Mouse (Mus musculus): ENCODE data around the gene Sema5a. TPM values are rescaled to one million over a fixed set of nuclear protein-coding genes. Genes with fewer than 3 reads are reported as not detected.
A peak's percentile ranks its signal among the peaks of the same experiment; 100 is the strongest.

Sema5a gene
- total RNA-seq, 2 experiments from 2014 or later, result 2.4 to 3.0 TPM

GRCm38 (mm10) chr15:32423061-32423460, 178.5 kb downstream of the Sema5a start:
- intact Hi-C loops (cut with DNase I), result no loop called here
- DNase-seq, result no peak

GRCm38 (mm10) chr15:32427188-32427924, 182.7 kb downstream of the Sema5a start:
- no peak for DNase-seq
- intact Hi-C loops (cut with DNase I), result no loop called here

- DNase-seq, result no peak
- intact Hi-C loops (cut with DNase I), result loop anchor here (10.0 kb wide), 1 partner anchor 758 kb away; no protein-coding TSS in a partner anchor
Measured at GRCm38 (mm10) chr15:32432927-32433832, 188.6 kb downstream of the Sema5a start.

GRCm38 (mm10) chr15:32433833-32434155, 189.2 kb downstream of the Sema5a start:
- no peak for DNase-seq
- intact Hi-C loops (cut with DNase I), result loop anchor here (10.0 kb wide), 1 partner anchor 759 kb away; no protein-coding TSS in a partner anchor

- intact Hi-C loops (cut with DNase I), result loop anchor here (10.0 kb wide), 1 partner anchor 759 kb away; no protein-coding TSS in a partner anchor
Measured at GRCm38 (mm10) chr15:32434274-32434673, 189.7 kb downstream of the Sema5a start.

GRCm38 (mm10) chr15:32437654-32438053, 193.0 kb downstream of the Sema5a start:
- intact Hi-C loops (cut with DNase I), result loop anchor here (1.0 to 10.0 kb wide), 2 partner anchors 191 to 763 kb away; no protein-coding TSS in a partner anchor
- peak; percentile 48 to 59 for DNase-seq

More at GRCm38 (mm10) chr15:32434274-32434673, 189.7 kb downstream of the Sema5a start:
- no peak for DNase-seq

GRCm38 (mm10) chr15:32442745-32443144, 198.1 kb downstream of the Sema5a start:
- no peak for DNase-seq
- intact Hi-C loops (cut with DNase I), result no loop called here

GRCm38 (mm10) chr15:32447558-32448349, 203.1 kb downstream of the Sema5a start:
- no peak for DNase-seq
- intact Hi-C loops (cut with DNase I), result no loop called here

- no peak for DNase-seq
- intact Hi-C loops (cut with DNase I), result no loop called here
Measured at GRCm38 (mm10) chr15:32459046-32459445, 214.4 kb downstream of the Sema5a start.

GRCm38 (mm10) chr15:32460238-32460637, 215.6 kb downstream of the Sema5a start:
- no peak for DNase-seq
- intact Hi-C loops (cut with DNase I), result no loop called here

GRCm38 (mm10) chr15:32471480-32472050, 227.0 kb downstream of the Sema5a start:
- intact Hi-C loops (cut with DNase I), result no loop called here

GRCm38 (mm10) chr15:32480747-32481146, 236.1 kb downstream of the Sema5a start:
- no peak for DNase-seq
- intact Hi-C loops (cut with DNase I), result no loop called here

More at GRCm38 (mm10) chr15:32471480-32472050, 227.0 kb downstream of the Sema5a start:
- DNase-seq, result no peak

- intact Hi-C loops (cut with DNase I), result no loop called here
- no peak for DNase-seq
Measured at GRCm38 (mm10) chr15:32485064-32485964, 240.7 kb downstream of the Sema5a start.

- no peak for DNase-seq
- intact Hi-C loops (cut with DNase I), result no loop called here
Measured at GRCm38 (mm10) chr15:32487968-32488367, 243.4 kb downstream of the Sema5a start.

GRCm38 (mm10) chr15:32494219-32494618, 249.6 kb downstream of the Sema5a start:
- DNase-seq, result no peak
- intact Hi-C loops (cut with DNase I), result no loop called here

- intact Hi-C loops (cut with DNase I), result no loop called here
- no peak for DNase-seq
Measured at GRCm38 (mm10) chr15:32494899-32495298, 250.3 kb downstream of the Sema5a start.

- DNase-seq, result no peak
- intact Hi-C loops (cut with DNase I), result no loop called here
Measured at GRCm38 (mm10) chr15:32496880-32497279, 252.3 kb downstream of the Sema5a start.

GRCm38 (mm10) chr15:32505941-32506340, 261.3 kb downstream of the Sema5a start:
- DNase-seq, result no peak

GRCm38 (mm10) chr15:32508282-32508681, 263.7 kb downstream of the Sema5a start:
- intact Hi-C loops (cut with DNase I), result no loop called here
- no peak for DNase-seq

More at GRCm38 (mm10) chr15:32505941-32506340, 261.3 kb downstream of the Sema5a start:
- intact Hi-C loops (cut with DNase I), result no loop called here
